Mouse (Mus musculus): ENCODE results near the gene Gm10974. TPM values are rescaled to one million over a fixed set of nuclear protein-coding genes. Genes with fewer than 3 reads are reported as not detected.

The Gm10974 gene
- polyA plus RNA-seq, 1 experiment from 2014 or later = not detected

Small RNA genes lying within 50 kb of the gene (microRNA-seq; reads per million reads assigned to microRNA genes)
- gene Mir7057 = not detected

Other genes starting within 250 kb of the Gm10974 start
- gene Lrrk1, start 22.4 kb downstream of the Gm10974 start, polyA plus RNA-seq (2015; fragmentation: Nextera tagmentation; extraction: Ambion mirVana) = 4.7 and 5.8 TPM in 2 replicates
- gene Aldh1a3, start 61.6 kb downstream of the Gm10974 start, polyA plus RNA-seq (2015; fragmentation: Nextera tagmentation; extraction: Ambion mirVana) = 0.69 TPM in 2 replicates

All from liver, embryonic 15.5 days (tissue).